Mouse (Mus musculus): Measurements from ENCODE around the gene Tex14. TPM values are rescaled to one million over a fixed set of nuclear protein-coding genes. Genes with fewer than 3 reads are reported as not detected.

Tex14 gene
- total and polyA plus RNA-seq, 2 experiments from 2014 or later, result 0.23 to 0.81 TPM

GRCm38 (mm10) chr11:87527990-87528389 lies 123.1 kb downstream of the Tex14 start:
- 55% methylated on average over 4 of the region's 4 CpGs for WGBS
- Histone ChIP-seq H3K4me1 (ENCODE audit: insufficient read depth) (no peaks in the 10 kb centered on the region), H3K4me2 (ENCODE audit: low read depth) (no peak overlapping the region), H3K9me3 (ENCODE audit: low read length) (no peaks in the 10 kb centered on the region), H3K27me3 (ENCODE audit: insufficient read depth, low read length) (no peaks in the 10 kb centered on the region), H3K27ac (ENCODE audit: low read depth, low read length) (no peak overlapping the region), H3K4me3 (ENCODE audit: low read depth, low read length) (no peak overlapping the region), H3K36me3 (ENCODE audit: insufficient read depth) (no peaks in the 10 kb centered on the region), H3K9ac (no peak overlapping the region)
- TF ChIP-seq CTCF (IDR thresholded peaks at IDR 0.05; ENCODE audit: low read depth), result peak; percentile 26
- DNase-seq (no peak), ATAC-seq (no peak)

- H3K27me3 ChIP-seq (ENCODE audit: insufficient read depth, low read length), result no peaks in the 10 kb centered on the region
- no peak for TF ChIP-seq CTCF (IDR thresholded peaks at IDR 0.05; ENCODE audit: low read depth)
- no peak overlapping the region for H3K4me3 ChIP-seq (ENCODE audit: low read depth, low read length)
- H3K36me3 ChIP-seq (ENCODE audit: insufficient read depth), result no peaks in the 10 kb centered on the region
- H3K9ac ChIP-seq, result no peak overlapping the region
- ATAC-seq, result no peak
- WGBS, result 53% methylated on average over 6 of the region's 6 CpGs
- DNase-seq, result no peak
- no peaks in the 10 kb centered on the region for H3K9me3 ChIP-seq (ENCODE audit: low read length)
- no peak overlapping the region for H3K4me2 ChIP-seq (ENCODE audit: low read depth)
- H3K4me1 ChIP-seq (ENCODE audit: insufficient read depth), result no peaks in the 10 kb centered on the region
- H3K27ac ChIP-seq (ENCODE audit: low read depth, low read length), result no peak overlapping the region
These were observed 126.8 kb downstream of the Tex14 start for GRCm38 (mm10) chr11:87531695-87532094.

GRCm38 (mm10) chr11:87542285-87542684 lies 137.4 kb downstream of the Tex14 start:
- Histone ChIP-seq H3K4me3 (ENCODE audit: low read depth, low read length) (no peak overlapping the region), H3K9me3 (ENCODE audit: low read length) (no peaks in the 10 kb centered on the region), H3K9ac (no peak overlapping the region), H3K4me2 (ENCODE audit: low read depth) (no peak overlapping the region), H3K27me3 (ENCODE audit: insufficient read depth, low read length) (no peaks in the 10 kb centered on the region), H3K36me3 (ENCODE audit: insufficient read depth) (no peaks in the 10 kb centered on the region), H3K27ac (ENCODE audit: low read depth, low read length) (no peak overlapping the region), H3K4me1 (ENCODE audit: insufficient read depth) (no peaks in the 10 kb centered on the region)
- 46% methylated on average over 8 of the region's 8 CpGs for WGBS
- no peak for ATAC-seq
- no peak for DNase-seq
- no peak for TF ChIP-seq CTCF (IDR thresholded peaks at IDR 0.05; ENCODE audit: low read depth)

GRCm38 (mm10) chr11:87542906-87543305 lies 138.0 kb downstream of the Tex14 start:
- Histone ChIP-seq H3K27me3 (ENCODE audit: insufficient read depth, low read length) (no peaks in the 10 kb centered on the region), H3K36me3 (ENCODE audit: insufficient read depth) (no peaks in the 10 kb centered on the region), H3K4me1 (ENCODE audit: insufficient read depth) (no peaks in the 10 kb centered on the region), H3K9me3 (ENCODE audit: low read length) (no peaks in the 10 kb centered on the region), H3K4me3 (ENCODE audit: low read depth, low read length) (no peak overlapping the region), H3K4me2 (ENCODE audit: low read depth) (no peak overlapping the region), H3K9ac (no peak overlapping the region), H3K27ac (ENCODE audit: low read depth, low read length) (no peak overlapping the region)
- no peak for TF ChIP-seq CTCF (IDR thresholded peaks at IDR 0.05; ENCODE audit: low read depth)
- 46% methylated on average over 3 of the region's 3 CpGs for WGBS
- DNase-seq, result no peak
- no peak for ATAC-seq

DNA sequence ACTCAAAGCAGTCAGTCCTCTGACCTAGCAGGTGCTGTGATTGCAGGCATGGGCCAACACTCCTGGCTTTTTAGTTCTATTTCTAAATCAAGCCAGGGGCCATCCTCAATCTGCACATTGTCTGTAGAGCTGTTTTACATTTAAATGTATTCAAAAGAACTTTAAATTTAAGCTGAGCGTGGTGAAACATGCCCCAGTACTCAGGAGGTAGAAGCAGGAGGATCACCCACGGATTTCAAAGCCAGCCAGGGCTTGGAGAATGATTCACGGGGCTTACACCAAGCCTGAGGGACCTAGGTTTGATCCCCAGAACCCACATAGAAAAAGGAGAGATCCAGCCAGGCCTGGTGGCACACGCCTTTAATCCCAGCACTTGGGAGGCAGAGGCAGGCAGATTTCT lies 148.5 kb downstream of the Tex14 start:
- no peaks in the 10 kb centered on the region for H3K4me1 ChIP-seq (ENCODE audit: insufficient read depth)
- H3K4me3 ChIP-seq (ENCODE audit: low read depth, low read length), result no peak overlapping the region
- H3K9me3 ChIP-seq (ENCODE audit: low read length), result no peaks in the 10 kb centered on the region
- no peak overlapping the region for H3K9ac ChIP-seq
- no peaks in the 10 kb centered on the region for H3K36me3 ChIP-seq (ENCODE audit: insufficient read depth)
- H3K4me2 ChIP-seq (ENCODE audit: low read depth), result no peak overlapping the region
- no peak for DNase-seq
- H3K27ac ChIP-seq (ENCODE audit: low read depth, low read length), result no peak overlapping the region
- H3K27me3 ChIP-seq (ENCODE audit: insufficient read depth, low read length), result no peaks in the 10 kb centered on the region
- 77% methylated on average over 4 of the region's 4 CpGs for WGBS
- TF ChIP-seq CTCF (IDR thresholded peaks at IDR 0.05; ENCODE audit: low read depth), result no peak
- ATAC-seq, result no peak

- WGBS, result 26% methylated on average over 5 of the region's 5 CpGs
- H3K27ac ChIP-seq (ENCODE audit: low read depth, low read length), result no peak overlapping the region
- H3K9me3 ChIP-seq (ENCODE audit: low read length), result no peaks in the 10 kb centered on the region
- no peaks in the 10 kb centered on the region for H3K27me3 ChIP-seq (ENCODE audit: insufficient read depth, low read length)
- DNase-seq (no peak), ATAC-seq (no peak)
- H3K4me1 ChIP-seq (ENCODE audit: insufficient read depth), result no peaks in the 10 kb centered on the region
- TF ChIP-seq CTCF (IDR thresholded peaks at IDR 0.05; ENCODE audit: low read depth), result no peak
- no peak overlapping the region for H3K4me2 ChIP-seq (ENCODE audit: low read depth)
- H3K9ac ChIP-seq, result no peak overlapping the region
- no peak overlapping the region for H3K4me3 ChIP-seq (ENCODE audit: low read depth, low read length)
- H3K36me3 ChIP-seq (ENCODE audit: insufficient read depth), result no peaks in the 10 kb centered on the region
These were observed 149.5 kb downstream of the Tex14 start for GRCm38 (mm10) chr11:87554386-87554785.

DNA sequence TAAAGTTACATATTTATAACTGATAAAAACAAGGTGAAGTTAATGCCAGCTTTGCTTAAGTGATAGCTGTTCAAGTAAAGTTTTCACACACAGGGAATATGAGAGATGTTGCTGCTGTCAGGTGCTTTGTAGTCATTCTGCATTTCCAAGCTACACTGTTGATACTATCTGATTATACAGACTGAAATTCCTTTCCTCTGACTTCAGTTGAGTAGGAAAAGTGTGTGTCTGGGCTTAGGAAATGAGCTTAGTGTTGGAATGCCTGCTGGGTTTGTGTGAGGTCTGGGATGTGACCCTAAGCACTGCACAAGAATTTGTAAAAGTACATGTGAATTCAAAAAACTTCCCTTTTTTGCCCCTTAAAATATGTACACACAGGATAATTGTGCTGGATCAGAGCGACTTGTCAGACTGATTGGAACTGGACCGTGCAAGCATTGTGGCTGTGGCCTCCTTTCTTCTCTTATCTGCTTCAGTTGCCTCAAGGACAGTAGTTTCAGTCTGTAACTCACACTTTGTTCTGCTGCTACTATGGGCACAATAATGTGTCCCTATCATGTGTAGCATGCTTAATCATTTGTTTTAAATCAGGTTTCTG lies 150.3 kb downstream of the Tex14 start:
- Histone ChIP-seq H3K9ac (no peak overlapping the region), H3K27me3 (ENCODE audit: insufficient read depth, low read length) (no peaks in the 10 kb centered on the region), H3K27ac (ENCODE audit: low read depth, low read length) (no peak overlapping the region), H3K4me1 (ENCODE audit: insufficient read depth) (no peaks in the 10 kb centered on the region), H3K4me2 (ENCODE audit: low read depth) (no peak overlapping the region), H3K36me3 (ENCODE audit: insufficient read depth) (no peaks in the 10 kb centered on the region), H3K9me3 (ENCODE audit: low read length) (no peaks in the 10 kb centered on the region), H3K4me3 (ENCODE audit: low read depth, low read length) (no peak overlapping the region)
- DNase-seq, result no peak
- 28% methylated on average over 2 of the region's 2 CpGs for whole genome bisulfite sequencing
- no peak for TF ChIP-seq CTCF (IDR thresholded peaks at IDR 0.05; ENCODE audit: low read depth)
- no peak for ATAC-seq
